Mouse (Mus musculus): ENCODE data around the gene Rps21.

DNA sequence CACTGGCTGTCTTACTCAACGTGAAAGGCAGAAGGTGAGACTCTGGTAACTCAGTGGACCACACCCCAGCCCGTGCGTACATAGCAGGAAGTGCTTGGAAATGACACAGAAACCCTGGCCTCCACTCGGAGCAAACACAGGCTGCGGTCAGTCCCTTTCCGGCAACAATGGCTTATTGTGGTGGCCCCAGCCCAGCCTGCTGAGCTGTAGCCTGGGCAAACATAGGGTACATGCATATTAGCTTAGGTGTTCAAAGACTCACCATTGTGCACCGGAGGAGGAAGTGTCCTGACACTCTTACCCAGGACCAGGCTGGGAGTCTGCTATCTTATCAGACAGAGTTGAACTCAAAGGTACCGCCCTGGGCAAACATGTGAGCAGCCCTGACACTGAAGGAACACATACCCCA, 19.7 kb downstream of the Rps21 start:
- TF ChIP-seq POLR2A (IDR thresholded peaks at IDR 0.05; ENCODE audit: borderline replicate concordance, extremely low read depth, low read depth, low read length) (no peak), CTCF (IDR thresholded peaks at IDR 0.05; ENCODE audit: insufficient read depth, low read length) (no peak)

All from lung, adult 2 months (tissue).